Mouse (Mus musculus): Measurements from ENCODE around the gene Epo. TPM values are rescaled to one million over a fixed set of nuclear protein-coding genes. Genes with fewer than 3 reads are reported as not detected.

The Epo gene
- polyA plus RNA-seq, 1 experiment from 2014 or later: 0.24 TPM

GRCm38 (mm10) chr5:137512847-137513794 lies 19.9 kb downstream of the Epo start:
- ATAC-seq (ENCODE audit: low FRiP score, low TSS enrichment): no peak
- 0 out of 2 replicates have a peak, but pooled peaks cover 2% of the 10 kb centered on the region for H3K36me3 ChIP-seq (ENCODE audit: insufficient read depth, low read length)
- 78% methylated on average over 11 of the region's 11 CpGs for WGBS
- H3K4me1 ChIP-seq (ENCODE audit: insufficient read depth, low read length): peaks cover 38% of the 10 kb centered on the region
- H3K27me3 ChIP-seq (ENCODE audit: insufficient read depth, low read length): no peaks in the 10 kb centered on the region
- no peak overlapping the region for H3K9ac ChIP-seq (replicated peaks; ENCODE audit: low read length)
- no peak overlapping the region for H3K4me2 ChIP-seq (replicated peaks; ENCODE audit: low read depth, low read length)
- no peaks in the 10 kb centered on the region for H3K9me3 ChIP-seq (ENCODE audit: low read length)
- H3K4me3 ChIP-seq (ENCODE audit: low read length): no peak overlapping the region
- no peak overlapping the region for H3K27ac ChIP-seq (ENCODE audit: low read length)

DNA sequence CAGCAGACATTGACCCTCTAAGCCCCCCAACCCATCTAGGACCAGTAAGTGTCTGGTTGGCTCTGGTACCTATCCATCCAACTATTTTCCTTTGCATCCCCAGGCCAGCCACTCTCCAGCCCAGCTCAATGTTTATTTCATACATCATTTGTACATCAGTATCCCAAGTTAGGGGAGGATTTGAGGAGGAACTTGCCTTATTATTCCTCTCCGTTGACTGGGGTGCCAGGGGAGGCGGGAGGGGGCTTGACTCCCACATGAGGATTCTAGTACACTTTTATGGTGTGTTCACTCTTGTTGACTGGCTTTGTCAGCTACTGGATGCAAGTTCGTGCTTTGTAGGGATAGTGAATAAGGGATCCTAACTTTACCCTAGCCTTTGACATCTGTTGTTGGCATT lies 21.3 kb downstream of the Epo start:
- 41% methylated on average over 3 of the region's 3 CpGs for WGBS
- H3K4me2 ChIP-seq (replicated peaks; ENCODE audit: low read depth, low read length): peak overlapping the region; percentile 89
- peak overlapping the region; percentile 96 for H3K4me3 ChIP-seq (ENCODE audit: low read length)
- no peak overlapping the region; the same call in 1 of the 2 replicates for H3K27ac ChIP-seq (ENCODE audit: low read length)
- no peaks in the 10 kb centered on the region for H3K9me3 ChIP-seq (ENCODE audit: low read length)
- no peak for ATAC-seq (ENCODE audit: low FRiP score, low TSS enrichment)
- peaks cover 38% of the 10 kb centered on the region for H3K4me1 ChIP-seq (ENCODE audit: insufficient read depth, low read length)
- H3K36me3 ChIP-seq (ENCODE audit: insufficient read depth, low read length): no peaks in the 10 kb centered on the region
- H3K9ac ChIP-seq (replicated peaks; ENCODE audit: low read length): peak overlapping the region; percentile 99
- no peaks in the 10 kb centered on the region for H3K27me3 ChIP-seq (ENCODE audit: insufficient read depth, low read length)

DNA sequence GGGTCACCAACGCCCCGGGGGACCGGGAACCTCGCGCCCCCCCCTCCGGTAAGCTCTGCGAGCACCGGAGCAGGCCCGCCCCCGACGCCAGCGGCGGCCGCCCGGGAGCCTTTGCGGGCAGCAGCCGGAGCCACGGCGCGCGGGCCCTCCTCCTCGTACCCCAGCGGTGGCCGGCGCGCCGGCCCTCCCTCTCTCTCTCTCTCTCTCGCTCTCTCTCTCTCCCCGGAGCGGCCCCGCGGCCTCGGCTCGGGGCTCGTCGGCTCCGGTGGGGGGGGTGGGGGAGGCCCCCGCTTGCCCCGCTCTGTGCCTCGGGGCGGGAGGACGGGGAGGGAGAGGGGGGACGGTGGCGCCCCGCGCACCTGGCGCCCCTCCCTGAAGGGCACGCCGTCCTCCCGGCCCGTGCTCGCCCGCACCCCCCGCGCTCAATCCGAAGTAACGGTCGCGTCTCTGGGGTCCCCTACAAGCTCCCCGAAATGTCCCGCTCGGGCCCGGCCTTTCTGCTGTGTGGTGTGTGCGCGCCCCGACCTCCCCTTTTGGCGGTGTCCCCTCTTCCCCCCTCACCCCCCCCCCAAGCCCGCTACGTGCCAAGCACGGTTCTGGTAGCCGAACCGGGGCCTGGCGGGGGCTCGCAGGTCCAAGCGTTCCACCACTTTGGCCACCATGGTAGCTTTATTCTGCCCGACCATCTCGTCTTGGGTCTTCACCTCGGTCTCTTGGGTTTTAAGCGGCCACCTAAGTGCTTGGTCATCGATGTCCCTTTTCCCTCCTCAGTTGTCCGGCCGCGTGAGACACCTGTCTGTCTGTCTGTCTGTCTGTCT lies 22.3 kb downstream of the Epo start:
- Histone ChIP-seq H3K4me3 (ENCODE audit: low read length) (peak overlapping the region; percentile 96), H3K4me2 (replicated peaks; ENCODE audit: low read depth, low read length) (peak overlapping the region; percentile 89)
- WGBS: under 1% methylated on average over 62 of the region's 83 CpGs

DNA sequence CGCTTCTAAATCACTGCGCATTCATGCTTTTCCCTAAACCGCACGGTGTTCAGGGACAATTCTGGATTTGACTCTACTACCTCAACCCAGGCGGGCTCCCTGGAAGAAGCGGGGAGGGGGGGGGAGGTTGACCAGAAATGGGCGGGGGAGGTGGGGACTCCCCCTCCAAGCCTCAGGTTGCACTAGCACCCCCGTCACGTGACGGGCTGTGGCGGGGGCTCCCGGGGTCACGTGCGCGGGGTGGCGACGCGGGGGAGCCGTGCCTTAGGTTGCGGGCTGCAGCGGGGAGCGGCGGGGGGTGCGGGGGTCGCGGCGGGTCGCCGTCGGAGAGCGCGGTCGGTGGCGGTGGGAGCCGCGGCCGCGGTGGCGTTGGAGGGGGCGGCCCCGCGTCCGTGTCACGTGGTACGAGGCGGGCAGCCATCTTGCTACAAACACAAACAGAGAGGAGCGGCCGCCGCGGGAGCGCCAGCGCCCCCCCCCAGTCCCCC lies 23.0 kb downstream of the Epo start:
- ATAC-seq (ENCODE audit: low FRiP score, low TSS enrichment): peak; percentile 70

More for the DNA sequence above, 22.3 kb downstream of the Epo start:
- Histone ChIP-seq H3K36me3 (ENCODE audit: insufficient read depth, low read length) (no peaks in the 10 kb centered on the region), H3K9ac (replicated peaks; ENCODE audit: low read length) (peak overlapping the region; percentile 99), H3K9me3 (ENCODE audit: low read length) (no peaks in the 10 kb centered on the region), H3K27me3 (ENCODE audit: insufficient read depth, low read length) (no peaks in the 10 kb centered on the region), H3K4me1 (ENCODE audit: insufficient read depth, low read length) (peaks cover 35% of the 10 kb centered on the region), H3K27ac (ENCODE audit: low read length) (peak overlapping the region; percentile 79)
- no peak; the same call in 1 of the 2 replicates for ATAC-seq (ENCODE audit: low FRiP score, low TSS enrichment)

DNA sequence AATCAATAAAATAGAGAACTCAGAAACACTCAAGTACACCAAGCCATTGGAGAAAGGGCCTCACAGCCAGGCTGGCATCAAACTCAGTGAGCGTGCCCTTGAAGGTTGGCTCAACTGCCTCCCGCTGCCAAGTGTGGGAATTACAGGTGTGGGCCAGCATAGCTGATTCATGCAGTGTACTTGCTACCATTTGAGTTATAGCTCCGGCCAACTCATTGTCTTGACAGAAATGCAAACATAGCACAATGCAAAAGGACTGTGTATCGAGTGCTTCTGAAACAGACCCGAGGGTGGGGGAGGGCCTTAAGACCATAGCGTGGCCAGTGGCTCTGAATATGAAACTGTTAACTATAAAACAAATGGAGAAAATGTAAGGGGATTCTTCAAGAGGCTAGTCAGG lies 29.0 kb downstream of the Epo start:
- Histone ChIP-seq H3K36me3 (ENCODE audit: insufficient read depth, low read length) (peaks cover 8% of the 10 kb centered on the region; the same call in 1 of the 2 replicates), H3K9ac (replicated peaks; ENCODE audit: low read length) (no peak overlapping the region), H3K27ac (ENCODE audit: low read length) (no peak overlapping the region), H3K27me3 (ENCODE audit: insufficient read depth, low read length) (no peaks in the 10 kb centered on the region), H3K4me2 (replicated peaks; ENCODE audit: low read depth, low read length) (no peak overlapping the region), H3K4me3 (ENCODE audit: low read length) (no peak overlapping the region), H3K9me3 (ENCODE audit: low read length) (no peaks in the 10 kb centered on the region), H3K4me1 (ENCODE audit: insufficient read depth, low read length) (peaks cover 18% of the 10 kb centered on the region)
- whole genome bisulfite sequencing: 76% methylated on average over 6 of the region's 6 CpGs
- no peak for ATAC-seq (ENCODE audit: low FRiP score, low TSS enrichment)

More for the DNA sequence above, 23.0 kb downstream of the Epo start:
- Histone ChIP-seq H3K4me2 (replicated peaks; ENCODE audit: low read depth, low read length) (peak overlapping the region; percentile 89), H3K36me3 (ENCODE audit: insufficient read depth, low read length) (no peaks in the 10 kb centered on the region), H3K9ac (replicated peaks; ENCODE audit: low read length) (peak overlapping the region; percentile 99), H3K27me3 (ENCODE audit: insufficient read depth, low read length) (no peaks in the 10 kb centered on the region), H3K4me3 (ENCODE audit: low read length) (peak overlapping the region; percentile 96), H3K9me3 (ENCODE audit: low read length) (no peaks in the 10 kb centered on the region), H3K27ac (ENCODE audit: low read length) (peak overlapping the region; percentile 79), H3K4me1 (ENCODE audit: insufficient read depth, low read length) (peaks cover 29% of the 10 kb centered on the region)
- WGBS: 2% methylated on average over 32 of the region's 52 CpGs

DNA sequence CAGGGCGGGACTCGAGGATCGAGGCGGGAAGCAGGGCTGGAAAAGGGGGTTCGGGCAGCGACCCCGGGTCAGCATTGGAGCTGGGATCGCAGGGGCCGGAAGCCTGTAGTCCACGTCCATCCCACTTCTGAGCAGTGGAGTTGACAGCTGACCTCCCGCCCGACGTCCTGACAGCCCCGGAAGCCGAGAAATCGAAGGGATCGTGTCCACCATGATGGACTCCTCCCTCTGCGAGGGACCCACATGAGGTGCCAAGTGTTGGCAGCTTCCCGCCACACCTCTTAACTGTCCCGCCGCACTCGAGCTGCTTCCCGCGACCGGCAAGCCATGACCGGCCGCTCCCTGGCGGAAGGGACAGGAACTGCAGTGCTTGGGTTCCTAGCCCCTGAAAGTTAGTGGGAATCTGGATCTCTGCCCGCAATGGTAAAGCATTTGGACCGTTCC lies 30.4 kb downstream of the Epo start:
- WGBS: 0% methylated on average over 28 of the region's 30 CpGs
- Histone ChIP-seq H3K4me3 (ENCODE audit: low read length) (peak overlapping the region; percentile 79), H3K9me3 (ENCODE audit: low read length) (no peaks in the 10 kb centered on the region), H3K4me1 (ENCODE audit: insufficient read depth, low read length) (peaks cover 18% of the 10 kb centered on the region), H3K9ac (replicated peaks; ENCODE audit: low read length) (peak overlapping the region; percentile 60), H3K27me3 (ENCODE audit: insufficient read depth, low read length) (no peaks in the 10 kb centered on the region), H3K27ac (ENCODE audit: low read length) (peak overlapping the region; percentile 99), H3K36me3 (ENCODE audit: insufficient read depth, low read length) (peaks cover 8% of the 10 kb centered on the region; the same call in 1 of the 2 replicates), H3K4me2 (replicated peaks; ENCODE audit: low read depth, low read length) (peak overlapping the region; percentile 60)
- ATAC-seq (ENCODE audit: low FRiP score, low TSS enrichment): peak; percentile 92

- peak within 1 kb of the TSS; percentile 90 for H3K9ac ChIP-seq (replicated peaks; ENCODE audit: low read length)
- peaks cover 18% of the 10 kb centered on the region for H3K4me1 ChIP-seq (ENCODE audit: insufficient read depth, low read length)
- H3K27me3 ChIP-seq (ENCODE audit: insufficient read depth, low read length): no peaks in the 10 kb centered on the region
- peak within 1 kb of the TSS; percentile 79 for H3K4me3 ChIP-seq (ENCODE audit: low read length)
- peak; percentile 94 for ATAC-seq (ENCODE audit: low FRiP score, low TSS enrichment)
- H3K9me3 ChIP-seq (ENCODE audit: low read length): no peaks in the 10 kb centered on the region
- H3K4me2 ChIP-seq (replicated peaks; ENCODE audit: low read depth, low read length): peak within 1 kb of the TSS; percentile 70
- peaks cover 8% of the 10 kb centered on the region; the same call in 1 of the 2 replicates for H3K36me3 ChIP-seq (ENCODE audit: insufficient read depth, low read length)
- H3K27ac ChIP-seq (ENCODE audit: low read length): peak within 1 kb of the TSS; percentile 99
- under 1% methylated on average over 64 of the region's 64 CpGs for WGBS
Observed at GRCm38 (mm10) chr5:137501709-137502666, 31.1 kb downstream of the Epo start, which contains the start of gene Pop7. Gene Pop7, minus strand, starts transcription at chr5:137502518.

DNA sequence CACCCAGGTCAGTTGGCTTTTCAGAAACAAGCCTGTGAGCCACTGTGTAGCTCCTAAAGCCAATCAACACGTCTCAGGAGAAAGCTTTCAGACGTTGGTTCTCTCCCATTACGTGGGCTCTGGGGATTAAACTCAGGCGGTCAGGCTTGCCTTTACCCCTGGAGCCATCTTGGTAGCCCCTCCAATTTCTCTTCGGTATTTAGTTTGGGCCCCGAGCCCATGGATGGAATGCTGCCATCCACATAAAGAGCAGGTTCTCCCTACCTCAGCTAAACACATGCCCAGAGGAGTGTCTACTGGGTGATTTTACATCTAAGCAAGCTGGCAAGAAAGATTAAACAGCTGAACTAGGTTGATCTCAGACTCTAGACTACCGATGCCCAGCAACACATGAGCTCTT lies 32.9 kb downstream of the Epo start:
- Histone ChIP-seq H3K27me3 (ENCODE audit: insufficient read depth, low read length) (no peaks in the 10 kb centered on the region), H3K9me3 (ENCODE audit: low read length) (no peaks in the 10 kb centered on the region), H3K27ac (ENCODE audit: low read length) (no peak overlapping the region), H3K9ac (replicated peaks; ENCODE audit: low read length) (no peak overlapping the region), H3K4me2 (replicated peaks; ENCODE audit: low read depth, low read length) (no peak overlapping the region), H3K4me3 (ENCODE audit: low read length) (no peak overlapping the region), H3K4me1 (ENCODE audit: insufficient read depth, low read length) (peaks cover 18% of the 10 kb centered on the region), H3K36me3 (ENCODE audit: insufficient read depth, low read length) (peaks cover 8% of the 10 kb centered on the region; the same call in 1 of the 2 replicates)
- WGBS: 91% methylated on average over 7 of the region's 7 CpGs
- ATAC-seq (ENCODE audit: low FRiP score, low TSS enrichment): no peak
